Mouse (Mus musculus) right cerebral cortex, postnatal 25 days (tissue): Measurements from ENCODE around the gene Mtg1.
"Not testable (repeated sequence)": the region's sequence is repeated elsewhere in the genome, so short reads cannot be mapped to it uniquely, and the experiment has no call there.

Source experiments
- DNase-seq: peaks from one replicate; pipeline ENCODE4 v3.0.0; 2022

The Mtg1 gene

DNA sequence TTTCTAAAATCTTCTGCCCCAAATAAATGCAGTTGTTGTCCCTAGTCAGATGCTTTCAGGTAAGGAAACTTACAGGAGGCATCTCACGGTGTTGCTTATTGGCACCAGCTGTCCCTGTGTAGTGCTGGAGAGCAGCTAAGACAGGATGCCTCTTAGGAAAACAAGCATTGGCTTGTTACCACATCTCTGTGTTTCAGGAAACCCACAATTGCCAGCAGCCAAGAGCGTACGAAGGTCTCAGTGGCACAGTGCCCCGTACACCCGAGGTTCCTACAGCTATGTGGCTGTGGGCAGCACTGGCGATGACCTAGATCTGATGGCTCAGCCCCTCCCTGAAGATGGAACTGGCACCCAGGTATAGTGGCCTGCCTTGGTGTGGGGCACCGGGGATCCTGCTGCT lies 5.2 kb upstream of the Mtg1 start:
- DNase-seq = not testable (repeated sequence)

DNA sequence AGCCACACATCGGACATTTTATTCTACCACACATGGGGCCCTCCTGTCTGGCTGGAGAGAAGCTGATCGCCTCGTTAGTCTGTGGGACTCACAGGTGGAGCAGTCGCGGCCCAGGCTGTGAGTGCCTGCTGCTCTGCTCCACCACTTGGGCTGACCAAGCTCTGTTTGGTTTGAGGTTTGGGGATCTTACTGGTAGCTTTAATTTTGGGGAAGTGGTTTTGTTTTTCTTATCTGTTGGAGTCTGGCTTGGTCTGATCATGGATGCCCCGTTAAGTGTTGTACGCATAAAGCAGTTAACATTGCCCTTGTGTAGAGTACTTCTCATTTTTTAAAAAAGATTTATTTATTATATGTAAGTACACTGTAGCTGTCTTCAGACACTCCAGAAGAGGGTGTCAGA lies 3.3 kb upstream of the Mtg1 start:
- not testable (repeated sequence) for DNase-seq

DNA sequence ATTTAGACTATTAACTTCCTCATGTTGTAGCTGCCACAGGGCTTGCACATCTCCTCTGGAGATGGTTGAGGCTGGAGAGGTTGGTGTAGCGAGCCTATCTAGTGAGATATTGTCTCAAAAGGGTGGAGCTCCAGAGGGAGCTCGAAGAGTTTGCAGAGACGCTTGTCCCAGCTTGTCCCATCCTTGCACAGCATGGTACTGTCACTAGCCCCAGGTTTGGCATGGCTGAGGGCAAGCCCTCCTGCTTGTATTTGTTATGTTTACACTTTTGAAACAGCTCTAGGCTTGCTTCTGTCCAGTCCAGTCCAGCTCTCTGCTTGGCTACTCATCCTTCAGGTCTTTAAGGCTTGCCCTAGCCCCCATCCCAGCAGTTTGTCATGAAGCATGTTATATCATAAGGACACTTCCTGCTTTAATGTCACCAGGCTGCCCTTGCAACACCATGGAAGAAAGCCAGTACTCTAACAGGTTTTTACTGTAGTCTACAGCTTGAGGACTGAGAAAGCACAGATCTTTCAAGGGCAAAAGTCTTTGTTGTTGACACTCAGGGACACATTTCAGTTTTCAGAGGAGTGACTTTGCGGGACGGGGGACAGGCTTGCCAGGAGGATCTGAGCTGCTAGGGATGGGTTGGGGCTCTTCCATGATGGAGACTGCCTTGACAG lies 2.1 kb upstream of the Mtg1 start:
- DNase-seq = no peak

DNA sequence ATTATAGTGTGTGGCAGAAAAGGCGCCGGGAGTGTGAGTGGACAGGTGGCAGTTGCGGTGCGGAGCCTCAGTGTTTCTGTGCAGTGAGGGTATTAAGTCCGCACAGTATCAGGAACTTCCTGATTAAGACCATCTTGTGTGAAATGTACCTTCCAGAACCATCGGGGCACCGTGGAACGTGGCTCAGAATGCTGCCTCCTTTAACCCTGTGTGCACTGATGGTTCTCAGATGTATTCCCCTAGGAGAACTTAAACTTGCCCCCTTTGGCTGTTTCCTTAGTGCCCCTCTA lies 602 bp downstream of the Mtg1 start:
- no peak for DNase-seq

DNA sequence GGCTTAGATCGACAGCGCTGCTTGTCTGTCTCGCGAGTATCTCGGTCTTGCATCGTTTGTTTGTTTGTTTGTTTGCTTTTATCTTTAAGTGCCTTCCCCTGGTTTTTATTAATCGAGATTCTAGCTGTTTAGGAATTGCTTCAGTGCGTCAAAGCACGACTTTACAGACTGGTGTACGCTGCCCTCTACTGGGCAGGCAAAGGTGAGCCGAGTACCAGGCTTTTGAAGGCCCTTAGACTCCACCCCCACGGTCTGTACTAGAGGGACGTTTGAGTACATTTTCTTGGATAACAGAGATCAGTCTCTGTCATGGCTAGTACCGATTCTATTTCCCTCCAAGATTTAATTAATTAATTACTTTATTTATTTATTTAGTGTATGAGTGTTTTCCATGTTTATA lies 4.0 kb downstream of the Mtg1 start:
- no peak for DNase-seq

DNA sequence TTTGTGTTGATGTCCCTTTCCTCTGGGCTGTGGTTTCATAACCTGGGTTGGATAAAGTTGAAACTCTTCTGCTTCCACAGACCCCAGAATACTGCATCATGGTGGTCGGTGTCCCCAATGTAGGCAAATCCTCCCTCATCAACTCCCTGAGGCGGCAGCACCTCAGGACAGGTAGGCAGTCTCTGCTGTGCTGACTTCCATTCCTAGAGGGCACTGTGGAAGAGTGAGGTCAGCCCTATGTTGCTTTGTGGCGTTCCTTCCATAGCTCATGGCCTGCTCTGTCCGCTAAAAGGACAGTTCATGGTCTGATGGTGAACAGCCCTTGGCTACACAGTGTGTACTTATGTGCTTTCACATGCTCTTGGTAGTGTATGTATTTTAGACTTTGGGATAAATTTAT lies 7.2 kb downstream of the Mtg1 start:
- DNase-seq = no peak

DNA sequence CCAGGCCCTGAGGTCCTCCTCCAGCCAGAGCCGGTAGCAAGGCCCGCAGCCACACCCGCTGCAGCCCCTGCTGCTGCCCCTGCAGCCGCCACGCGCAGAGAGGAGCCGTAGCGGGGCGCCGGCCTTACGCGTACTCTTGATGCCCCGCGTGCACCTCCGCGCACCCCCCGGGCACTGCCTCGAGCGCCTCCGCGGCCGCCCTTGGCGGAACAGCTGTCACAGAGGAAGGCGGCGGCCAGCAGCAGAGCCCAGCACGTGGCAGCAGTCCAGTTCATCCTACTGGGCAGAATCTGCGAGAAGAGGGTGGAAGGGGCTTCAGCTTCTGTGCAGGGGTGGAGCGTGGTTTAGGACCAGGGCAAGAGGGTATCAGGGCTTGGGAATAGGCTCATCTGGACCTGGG lies 16.0 kb downstream of the Mtg1 start:
- DNase-seq = peak; percentile 69

DNA sequence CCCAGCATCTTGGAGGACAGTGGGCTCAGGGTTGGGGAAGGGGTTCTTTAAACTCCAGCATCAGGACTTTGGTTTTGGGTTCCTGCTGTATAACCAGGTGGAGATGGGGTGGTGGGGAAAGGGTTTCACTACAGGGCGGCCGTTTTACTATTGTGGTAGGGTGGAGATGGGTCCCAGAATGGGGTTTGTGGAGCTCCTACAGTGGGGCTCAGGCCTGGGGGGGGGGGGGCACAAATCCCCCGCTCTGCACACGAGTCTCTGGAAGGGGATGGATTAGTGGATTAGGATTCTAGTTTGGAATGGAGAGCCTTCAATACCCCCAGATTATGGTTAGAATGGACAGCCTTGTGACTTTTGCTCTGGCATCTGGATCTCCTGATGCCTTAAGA lies 16.5 kb downstream of the Mtg1 start:
- DNase-seq = no peak

DNA sequence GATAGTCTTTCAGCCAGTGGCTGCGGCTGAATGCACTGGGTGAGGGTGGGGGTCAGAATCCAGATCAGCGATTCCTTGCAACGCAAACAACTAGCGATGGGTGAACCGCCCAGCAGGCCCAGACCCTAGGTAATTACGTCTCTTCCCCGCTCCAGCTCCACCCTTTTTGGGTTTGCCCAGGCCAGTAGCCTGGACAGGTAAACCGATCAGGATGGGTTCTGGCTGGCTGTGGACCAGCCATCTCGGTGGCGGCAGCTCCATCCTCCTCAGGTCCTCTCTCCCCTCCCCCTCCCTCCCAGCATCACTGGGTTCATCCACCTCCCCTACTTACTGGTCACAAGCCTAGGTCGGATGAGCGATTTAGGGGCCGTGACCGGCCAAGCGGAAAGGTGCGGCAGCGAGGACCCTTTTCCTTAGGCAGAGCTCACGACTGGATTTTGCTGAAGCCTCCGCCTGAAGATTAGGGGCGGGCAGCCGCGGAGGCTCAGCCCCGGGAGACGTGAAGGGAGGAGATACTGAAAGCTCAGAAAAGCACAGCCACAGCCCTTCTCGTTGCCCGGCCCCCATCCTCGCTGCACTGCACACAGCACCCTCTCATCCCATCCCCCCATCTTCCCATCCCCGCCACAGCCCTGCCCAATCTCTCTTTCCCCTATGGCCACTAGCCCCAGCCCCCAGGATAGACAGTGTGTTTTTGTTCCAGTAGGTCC lies 17.0 kb downstream of the Mtg1 start, which contains the start of gene Sprn:
Gene Sprn (minus strand): TSS at position 660 of the 710 bp plus-strand sequence.
- DNase-seq = peak; percentile 80

DNA sequence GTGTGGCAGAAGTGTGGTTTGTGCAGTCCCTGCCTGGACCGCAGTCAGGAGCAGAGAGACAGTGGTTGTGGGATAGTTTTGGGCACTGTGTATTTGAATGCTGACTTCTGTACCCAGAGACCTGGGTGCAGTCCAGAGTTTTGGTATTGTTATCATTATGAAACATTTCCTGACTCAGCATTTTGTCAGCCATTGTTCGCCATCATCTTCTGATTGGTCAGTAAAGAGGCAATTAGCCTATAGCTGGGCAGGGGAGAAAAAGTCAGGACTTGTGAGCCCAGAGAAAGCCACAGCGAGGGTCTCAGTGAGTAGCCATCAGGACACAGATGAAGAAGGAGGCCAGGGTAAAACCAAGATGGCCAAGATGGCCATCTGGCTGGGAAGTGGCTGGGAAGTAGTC lies 23.0 kb downstream of the Mtg1 start:
- no peak for DNase-seq

DNA sequence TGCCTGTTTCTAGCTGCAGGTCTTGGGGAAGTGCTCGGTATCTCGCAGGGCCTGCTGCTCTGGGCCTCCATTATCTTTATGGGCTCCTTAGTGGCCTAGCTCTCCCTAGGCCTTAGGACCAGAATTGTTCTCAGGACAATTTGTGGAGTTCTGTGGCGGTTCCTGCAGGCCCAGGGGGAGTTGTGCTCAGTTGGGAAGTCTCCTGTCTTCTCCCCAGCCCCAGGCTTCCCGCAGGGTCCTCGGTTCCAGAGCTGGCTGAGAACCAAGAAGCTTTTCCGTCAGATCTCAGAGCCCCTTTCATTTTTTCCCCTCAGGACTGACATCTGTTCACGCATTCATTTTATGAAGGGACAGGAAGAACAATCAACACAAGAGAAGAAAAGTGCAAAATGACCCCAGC lies 27.3 kb downstream of the Mtg1 start, which contains the start of gene Olfr522:
Gene Olfr522 (minus strand): TSS at position 101 of the 400 bp plus-strand sequence.
- DNase-seq = no peak

DNA sequence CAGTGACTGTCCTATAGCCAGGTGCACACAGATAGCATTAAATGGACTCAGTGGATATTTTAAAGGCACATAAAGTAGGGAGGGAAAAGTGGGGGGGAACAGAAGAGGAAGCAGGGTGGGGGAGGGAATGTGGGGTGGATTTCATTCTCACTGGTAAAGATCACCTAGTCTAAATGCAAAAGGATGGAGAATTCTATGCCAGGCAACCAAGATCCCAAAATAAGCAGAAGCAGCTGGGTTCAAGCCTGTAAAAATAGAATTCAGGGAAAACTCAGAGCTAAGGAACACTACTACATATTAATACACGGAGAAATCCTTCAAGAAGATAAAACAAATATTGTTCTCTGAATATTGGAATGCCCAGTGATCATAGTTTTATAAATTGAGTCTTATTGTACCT lies 30.6 kb downstream of the Mtg1 start:
- no peak for DNase-seq

DNA sequence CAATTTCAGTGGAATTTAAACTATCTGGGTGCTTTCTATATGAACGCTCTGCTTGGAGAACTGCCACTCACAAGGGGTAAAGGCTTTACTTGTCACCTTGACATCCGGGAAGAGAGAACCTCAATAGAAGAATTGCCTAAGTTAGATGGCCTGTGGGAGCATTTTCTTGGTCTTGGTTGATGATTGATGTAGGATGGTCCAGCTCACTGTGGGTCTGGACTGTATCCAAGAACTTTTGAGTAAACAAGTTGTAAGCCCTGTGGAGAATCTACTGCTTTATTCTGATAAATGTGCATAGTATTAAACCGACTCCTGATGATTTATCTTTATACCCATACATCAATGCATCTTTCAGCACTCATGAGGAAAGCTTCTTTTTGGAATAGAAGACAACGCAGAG lies 32.0 kb downstream of the Mtg1 start:
- DNase-seq = no peak

DNA sequence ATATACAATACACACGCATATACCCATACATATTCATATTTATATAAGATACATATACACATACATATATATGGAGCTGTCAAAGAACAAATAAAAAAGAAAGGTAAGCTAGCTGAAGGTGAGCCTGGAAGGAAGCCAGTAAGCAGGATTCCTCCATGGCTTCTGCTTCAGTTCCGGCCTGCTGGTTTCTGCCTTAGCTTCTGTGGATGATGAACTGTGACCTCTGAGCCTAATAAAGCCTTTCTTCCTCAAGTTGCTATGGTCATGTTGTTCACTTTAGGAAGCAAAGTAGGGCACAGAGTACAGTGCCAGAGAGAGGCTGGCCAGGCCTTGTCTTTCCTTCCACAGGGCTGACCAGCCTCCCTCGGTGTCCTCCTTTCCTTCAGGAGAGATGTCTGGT lies 33.5 kb downstream of the Mtg1 start:
- no peak for DNase-seq

DNA sequence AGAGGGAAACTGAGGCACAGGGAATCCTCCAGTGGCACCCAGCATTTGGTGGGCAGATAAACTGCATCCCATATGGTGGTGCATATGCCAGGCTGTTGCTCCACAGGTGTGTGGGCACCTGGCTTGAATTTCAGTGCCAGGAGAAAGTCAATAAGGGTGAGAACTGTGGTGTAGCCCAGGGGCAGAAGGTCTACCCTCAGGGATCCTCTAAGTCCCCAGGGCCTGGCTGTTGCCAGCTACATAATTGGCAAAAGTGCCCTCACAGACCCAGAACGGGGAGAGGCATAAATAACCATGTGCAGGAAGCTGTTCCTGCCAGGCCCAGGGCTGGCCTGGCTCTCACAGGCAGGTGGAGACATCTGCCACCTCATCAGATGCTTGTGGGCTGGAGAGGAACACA lies 35.6 kb downstream of the Mtg1 start, which contains the start of gene Olfr523:
Gene Olfr523 (plus strand): TSS at position 282 of the 400 bp plus-strand sequence.
- DNase-seq = no peak

DNA sequence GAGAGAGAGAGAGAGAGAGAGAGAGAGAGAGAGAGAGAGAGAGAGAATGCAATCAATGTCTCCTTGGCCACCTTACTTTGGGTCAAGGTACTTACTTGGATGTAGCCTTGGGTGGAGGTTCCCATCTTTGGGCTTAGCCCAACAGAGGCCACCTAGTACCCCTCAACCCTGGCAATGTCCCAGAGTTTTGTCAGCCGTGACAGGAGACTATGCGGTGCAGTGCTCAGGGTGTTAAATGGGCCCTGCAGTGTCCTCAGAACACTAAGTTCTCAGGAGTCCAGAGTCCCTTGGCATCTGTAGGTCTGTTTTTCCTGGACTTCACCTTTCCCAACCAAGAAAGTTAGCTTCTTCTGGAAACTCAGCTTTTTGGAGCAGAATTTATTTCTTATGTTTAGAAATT lies 41.8 kb downstream of the Mtg1 start:
- no peak for DNase-seq

DNA sequence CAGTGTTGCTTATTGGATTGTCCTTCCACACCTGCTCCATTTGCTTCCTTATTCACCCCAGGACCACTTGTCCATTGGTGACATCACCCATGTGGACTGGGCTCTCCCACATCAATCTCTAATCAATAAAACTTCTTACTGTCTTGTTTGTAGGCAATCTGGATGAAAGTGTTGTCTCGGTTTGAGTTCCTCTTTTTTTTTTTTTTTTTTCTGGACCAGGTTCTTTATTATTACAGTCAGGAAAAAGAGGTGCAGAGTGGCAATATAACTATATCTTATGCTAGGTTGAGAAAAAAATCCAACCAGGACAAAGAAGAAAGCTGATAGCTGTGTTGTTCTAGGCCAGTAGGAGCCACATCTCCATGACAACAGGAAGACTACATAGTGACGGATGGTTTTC lies 43.3 kb downstream of the Mtg1 start:
- no peak for DNase-seq

DNA sequence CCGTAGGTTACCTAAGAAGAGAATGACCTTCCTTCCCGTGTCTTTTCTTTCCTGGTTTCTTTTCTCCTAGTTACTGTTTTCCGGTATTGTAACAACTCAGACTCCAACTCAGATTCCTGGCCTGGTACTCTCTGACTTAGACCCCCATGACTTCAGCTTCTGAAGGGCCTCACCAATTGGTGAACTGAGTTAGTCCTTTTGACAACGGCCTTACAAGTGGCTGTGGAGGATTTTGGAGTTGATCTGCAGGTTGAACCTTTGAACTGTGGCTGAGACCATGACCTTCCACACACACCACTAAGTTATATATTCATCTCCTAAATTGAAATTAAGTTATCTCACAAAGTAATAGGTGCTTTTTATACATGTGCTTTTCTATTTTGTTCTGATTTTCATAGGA lies 46.8 kb downstream of the Mtg1 start:
- DNase-seq = no peak

DNA sequence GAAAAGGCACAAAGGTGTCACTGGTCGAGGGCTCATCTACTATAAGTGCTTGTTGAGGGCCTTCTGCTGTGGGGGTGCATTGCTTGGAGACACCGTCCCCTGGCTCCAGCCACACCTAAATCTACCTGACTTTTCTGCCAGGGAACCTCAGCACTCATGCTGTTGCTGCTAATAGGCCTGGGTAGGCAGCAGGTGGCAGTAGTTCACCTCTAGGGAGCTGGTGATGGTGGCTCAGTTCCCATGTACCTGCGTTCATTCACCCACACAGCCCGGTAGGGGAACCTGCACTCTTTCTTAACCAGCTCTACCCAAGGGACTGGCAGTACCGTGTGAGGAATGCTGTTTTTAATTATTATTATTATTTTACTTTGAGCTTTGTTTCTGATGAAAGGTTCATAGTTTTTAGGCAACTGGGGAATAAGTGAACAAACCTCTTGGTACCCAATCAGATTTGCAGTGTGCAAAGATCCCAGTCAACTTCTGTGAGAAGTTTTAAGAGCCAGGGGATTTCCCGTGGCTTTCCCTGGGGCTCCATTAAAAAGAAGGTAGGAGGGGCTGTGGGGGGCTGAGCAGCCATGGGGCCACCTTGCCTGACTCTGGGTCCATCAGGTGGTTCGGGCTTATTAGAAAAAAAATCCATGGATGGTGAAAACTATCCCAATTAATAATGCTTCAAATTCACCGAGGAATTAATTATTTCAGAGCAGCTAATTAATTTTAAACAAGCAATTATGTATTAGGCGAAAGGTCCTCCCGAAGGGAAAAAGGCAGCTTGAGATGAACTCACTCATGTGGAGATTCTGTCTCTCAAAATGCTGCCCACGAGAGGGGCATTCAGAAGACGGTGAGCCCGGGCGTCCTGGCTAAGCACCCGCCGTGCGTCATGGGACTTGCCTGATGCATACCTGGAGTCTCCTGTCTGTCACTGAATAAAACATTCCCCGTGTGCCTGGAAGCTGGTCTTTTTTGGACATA lies 49.6 kb downstream of the Mtg1 start:
- peak; percentile 40 for DNase-seq

DNA sequence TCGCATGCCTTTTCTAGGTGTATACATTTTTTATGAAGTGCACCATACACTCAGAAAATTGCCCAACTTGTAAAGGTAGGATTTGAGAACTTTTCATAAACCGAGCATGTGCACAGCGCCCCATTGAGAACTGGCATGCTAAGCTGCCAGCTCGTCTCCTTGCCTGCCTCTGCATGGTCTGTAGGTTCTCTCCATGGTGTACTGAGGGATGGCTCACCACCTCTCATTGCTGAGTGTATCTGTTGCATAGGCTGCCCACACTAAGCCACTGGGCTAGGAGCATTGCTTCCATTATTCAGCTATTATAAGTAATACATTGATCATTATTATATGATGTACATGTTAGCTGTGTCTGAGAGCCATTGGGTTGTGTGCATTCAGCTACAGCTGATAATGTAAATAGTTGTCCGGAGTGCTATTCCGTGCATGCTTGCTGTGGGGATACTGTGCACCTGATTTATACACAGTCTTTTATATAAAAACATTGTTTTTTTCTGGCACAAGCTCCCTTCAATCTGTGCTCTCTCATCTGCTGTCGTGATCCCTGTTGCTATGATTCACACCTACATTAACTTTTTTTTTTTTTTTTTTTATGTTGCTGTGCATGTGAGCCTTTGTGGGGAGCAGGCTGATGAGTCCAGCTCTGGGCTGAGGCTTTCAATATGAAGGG lies 50.5 kb downstream of the Mtg1 start:
- no peak for DNase-seq

DNA sequence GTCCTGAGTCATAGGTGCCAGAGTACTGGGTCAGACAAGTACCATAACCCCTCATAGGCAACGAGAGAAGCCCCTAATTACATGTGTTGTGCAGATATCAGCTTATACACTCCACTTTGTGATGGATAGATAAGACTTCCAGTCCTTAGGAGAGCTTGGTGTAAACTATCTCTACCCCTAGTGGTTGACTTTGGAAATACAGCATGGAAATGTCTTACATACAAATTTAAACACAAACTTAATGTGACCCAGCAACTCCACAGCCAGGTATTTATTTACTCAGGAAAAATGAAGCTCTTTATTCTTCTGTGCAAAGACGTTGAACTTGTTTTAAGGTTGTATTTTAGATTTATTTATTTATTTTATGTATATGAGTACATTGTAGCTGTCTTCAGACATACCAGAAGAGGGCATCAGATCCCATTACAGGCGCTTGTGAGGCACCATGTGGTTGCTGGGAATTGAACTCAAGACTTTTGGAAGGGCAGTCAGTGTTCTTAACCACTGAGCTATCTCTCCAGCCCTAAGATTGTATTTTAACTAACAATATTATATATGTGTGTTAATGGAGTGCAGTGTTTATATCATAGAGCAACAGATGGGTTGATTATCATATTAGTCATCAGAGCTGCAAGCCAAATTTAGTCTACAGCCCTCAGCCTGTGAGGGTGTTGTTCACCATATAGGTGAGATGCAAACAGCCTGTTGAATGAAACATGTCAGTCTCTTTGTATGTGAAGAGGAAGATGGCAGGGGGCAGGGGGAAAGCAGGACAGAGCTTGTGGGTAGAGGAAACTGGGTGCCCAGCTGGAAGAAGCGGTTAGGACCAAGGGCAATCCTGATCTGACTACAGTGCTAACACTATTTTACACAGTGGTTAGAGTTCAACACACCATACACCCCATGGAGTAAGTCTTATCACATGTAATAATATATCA lies 51.3 kb downstream of the Mtg1 start:
- DNase-seq = no peak

DNA sequence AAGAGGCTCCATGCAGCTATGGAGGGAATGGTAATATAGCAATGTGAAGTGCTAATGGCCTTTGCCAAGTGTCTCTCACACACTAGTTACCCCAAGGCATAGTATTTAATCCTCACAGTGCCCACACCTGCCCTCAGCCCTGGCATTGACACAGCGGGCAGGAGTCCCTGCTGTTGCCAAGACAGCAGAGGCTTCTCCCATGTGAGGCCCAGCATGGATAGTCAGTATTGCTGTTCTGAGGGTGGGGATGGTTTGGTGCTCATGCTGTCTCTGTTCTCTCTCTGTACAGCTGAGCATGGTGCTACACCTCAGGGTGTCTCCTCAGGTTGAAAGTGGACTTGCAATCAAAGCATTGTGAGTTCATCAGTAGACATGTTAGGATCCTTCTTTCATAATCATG lies 53.1 kb downstream of the Mtg1 start:
- no peak for DNase-seq
